Mouse (Mus musculus): ENCODE data around the gene Tdrd5. TPM values are rescaled to one million over a fixed set of nuclear protein-coding genes. Genes with fewer than 3 reads are reported as not detected.

Tdrd5 gene
- 0.11 TPM in 1 of 2 replicates, not detected in the other for total RNA-seq (2023)

DNA sequence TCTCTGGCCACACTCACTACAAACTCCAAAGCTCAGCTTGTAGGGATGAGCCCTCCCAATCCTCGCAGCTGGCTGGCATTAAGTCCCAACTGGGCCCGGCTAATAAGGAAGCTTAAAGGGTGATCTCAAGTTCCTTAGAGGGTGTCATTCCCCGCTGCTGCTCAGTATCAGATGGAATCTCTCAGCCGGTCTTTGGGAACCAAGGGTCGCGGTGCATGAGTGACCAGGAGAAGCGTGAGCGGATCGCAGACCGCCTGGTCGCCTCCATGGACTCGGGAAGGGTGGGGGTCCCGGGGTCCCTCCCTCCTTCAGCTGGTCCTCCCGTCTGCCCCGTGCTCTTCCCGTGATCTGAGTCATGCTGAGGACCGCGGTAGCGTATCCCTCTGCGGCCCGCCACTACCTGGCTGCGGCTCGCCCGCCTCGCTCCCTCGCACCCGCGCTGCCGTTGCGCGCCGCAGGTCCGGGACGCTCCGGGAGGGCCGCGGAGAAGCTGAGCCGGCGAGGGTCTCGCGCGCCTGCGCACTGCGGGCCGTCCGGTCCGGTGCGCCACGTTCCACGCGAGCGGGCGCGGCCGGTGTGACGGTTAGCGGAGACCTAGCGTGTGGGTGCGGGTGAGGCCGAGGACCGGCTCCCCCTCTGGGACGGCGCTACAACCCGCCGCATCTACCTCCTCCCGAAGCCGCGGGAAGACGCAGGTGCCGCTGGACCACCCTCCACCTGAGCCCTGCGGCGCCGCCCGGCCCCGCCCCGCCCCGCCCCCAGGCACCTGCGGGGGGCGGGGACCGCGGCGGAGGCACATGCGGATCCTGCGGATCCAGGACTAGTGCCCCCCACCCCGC lies at the start of gene Tdrd5:
TSS of gene Tdrd5 (minus strand) at position 754 of the 839 bp plus-strand sequence.

GRCm38 (mm10) chr1:156310630-156311029 lies 7.2 kb upstream of the Tdrd5 start, which contains the start of gene Nphs2:
Gene Nphs2, plus strand, starts transcription at chr1:156310727.

Other genes with a start within 250 kb of the Tdrd5 start
- gene Fam163a, start 98.6 kb downstream of the Tdrd5 start, total RNA-seq (2023), result not detected in 2 replicates
- not detected in 2 replicates for gene Nphs2, start 7.1 kb upstream of the Tdrd5 start, total RNA-seq (2023)
- gene Gm2000, start 62.4 kb upstream of the Tdrd5 start, total RNA-seq (2023), result 148 and 277 TPM in 2 replicates
- 0.39 TPM in 1 of 2 replicates, not detected in the other for gene Axdnd1, start 117.5 kb upstream of the Tdrd5 start, total RNA-seq (2023)
- 126 and 142 TPM in 2 replicates for gene Soat1, start 170.7 kb upstream of the Tdrd5 start, total RNA-seq (2023)
- 17.6 and 18.2 TPM in 2 replicates for gene Gm10031, start 220.3 kb upstream of the Tdrd5 start, total RNA-seq (2023)